Mouse (Mus musculus): ENCODE measurements at regions not wholly inside any gene's neighbourhood (a gene's known extent, or its start where the extent isn't known, plus 50 kb on each side); places are given as distances from the start of the nearest gene placed in this dataset.

- no peak for DNase-seq
These were observed 70.3 kb upstream of the Gas2 start for GRCm38 (mm10) chr7:51791561-51791863.

All from embryo, embryonic 11 days (tissue).